Mouse (Mus musculus): Measurements from ENCODE around the gene Gm3417. TPM values are rescaled to one million over a fixed set of nuclear protein-coding genes. Genes with fewer than 3 reads are reported as not detected.

Gene Gm3417
- polyA plus RNA-seq (2012; rRNA removed): 0.37 TPM in 1 of 2 replicates, not detected in the other

GRCm38 (mm10) chr17:14978362-14979038 lies at the start of gene Gm3417, which contains the start of gene 9030025P20Rik:
Gm3417 (minus strand) TSS chr17:14978790.
9030025P20Rik (plus strand) TSS chr17:14978468.

GRCm38 (mm10) chr17:15009706-15010413 lies 31.3 kb upstream of the Gm3417 start, which contains the start of gene Gm3435:
Gm3435 (plus strand) TSS chr17:15010176.

GRCm38 (mm10) chr17:14960951-14961556 lies 17.5 kb downstream of the Gm3417 start, which contains the start of gene Phf10:
Phf10 (minus strand) TSS chr17:14961273.

GRCm38 (mm10) chr17:14943009-14943728 lies 35.4 kb downstream of the Gm3417 start, which contains the start of the genes Wdr27 and 1600012H06Rik:
Wdr27 (minus strand) TSS chr17:14943158.
1600012H06Rik (plus strand) TSS chr17:14943184.

Other genes with a start within 250 kb of the Gm3417 start
- 1.7 and 2.5 TPM in 2 replicates for gene Wdr27, start 35.6 kb downstream of the Gm3417 start, polyA plus RNA-seq (2012; rRNA removed)
- 5.8 TPM in 2 replicates for gene 1600012H06Rik, start 35.6 kb downstream of the Gm3417 start, polyA plus RNA-seq (2012; rRNA removed)
- 2.9 and 3.9 TPM in 2 replicates for gene Phf10, start 17.5 kb downstream of the Gm3417 start, polyA plus RNA-seq (2012; rRNA removed)
- gene 9030025P20Rik, start 322 bp downstream of the Gm3417 start, polyA plus RNA-seq (2012; rRNA removed): 1.5 and 3.6 TPM in 2 replicates
- 0.11 TPM in 1 of 2 replicates, not detected in the other for gene Gm3435, start 31.4 kb upstream of the Gm3417 start, polyA plus RNA-seq (2012; rRNA removed)
- 8.9 and 11.3 TPM in 2 replicates for gene Ermard, start 62.4 kb upstream of the Gm3417 start, polyA plus RNA-seq (2012; rRNA removed)
- gene Tcte3, start 62.7 kb upstream of the Gm3417 start, polyA plus RNA-seq (2012; rRNA removed): not detected in 2 replicates
- gene Gm3448, start 62.7 kb upstream of the Gm3417 start, polyA plus RNA-seq (2012; rRNA removed): 0.09 and 0.12 TPM in 2 replicates

Data from stomach, adult 2 months (tissue).